Mouse (Mus musculus) brain, embryonic 14.5 days (tissue): ENCODE data around the gene Orai1.

Source experiments
- CTCF ChIP-seq: fragments of 200-500 bp; IDR thresholded peaks from 2 replicates; pipeline ENCODE4 v1.5.1; 2012; ENCODE audit warnings: inconsistent platforms, mild to moderate bottlenecking, moderate library complexity, borderline replicate concordance; ENCODE audit not compliant: insufficient read depth, insufficient read length; ENCODE audit errors: extremely low read depth
- POLR2A ChIP-seq: fragments of 200-500 bp; IDR thresholded peaks from 2 replicates; pipeline ENCODE4 v1.6.1; 2012; ENCODE audit warnings: mild to moderate bottlenecking, inconsistent platforms, borderline replicate concordance; ENCODE audit not compliant: poor library complexity, insufficient read depth, insufficient read length, severe bottlenecking; ENCODE audit errors: extremely low read depth

DNA sequence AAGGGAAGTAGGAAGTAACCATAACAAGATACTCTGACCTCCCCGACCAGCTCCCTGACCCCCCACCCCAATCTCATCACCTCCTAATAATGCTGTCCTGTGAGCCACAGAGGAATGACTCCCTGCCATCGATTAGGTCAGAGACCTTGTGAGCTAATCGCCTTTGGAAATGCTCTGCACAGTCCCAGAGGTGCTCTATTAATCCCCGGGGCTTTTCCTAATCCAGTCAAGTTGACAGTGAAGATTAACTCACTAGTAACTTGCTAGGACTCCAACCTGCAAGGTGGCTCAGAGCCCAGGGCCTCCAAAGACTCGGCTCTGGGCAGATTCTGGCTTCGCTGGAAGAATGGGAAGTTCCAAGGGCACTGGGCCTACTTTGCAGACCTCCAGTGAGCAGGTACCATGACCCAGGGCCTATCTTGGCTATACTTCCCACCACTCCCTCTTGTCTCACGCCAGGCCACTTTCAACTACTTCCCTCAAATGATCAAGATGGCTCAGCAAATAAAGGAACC, 18.8 kb downstream of the Orai1 start:
- TF ChIP-seq CTCF (no peak), POLR2A (no peak)
